Mouse (Mus musculus): ENCODE results near the gene Olfr1369-ps1. TPM values are rescaled to one million over a fixed set of nuclear protein-coding genes. Genes with fewer than 3 reads are reported as not detected.
A peak's percentile ranks its signal among the peaks of the same experiment; 100 is the strongest.

Gene Olfr1369-ps1
- total RNA-seq, 2 experiments from 2014 or later, result not detected

GRCm38 (mm10) chr13:21168371-21169011 is 57.2 kb downstream of the Olfr1369-ps1 start:
- DNase-seq (ENCODE audit: low spot score in 2 of 2), result peak in 1 of 2 experiments; percentile 35

Other genes with a start within 250 kb of the Olfr1369-ps1 start
- not detected for gene Olfr1370, start 36.5 kb upstream of the Olfr1369-ps1 start, total RNA-seq (2021)
- gene Olfr263, start 18.2 kb downstream of the Olfr1369-ps1 start, total RNA-seq (2021), result not detected
- not detected for gene Olfr1368, start 34.4 kb downstream of the Olfr1369-ps1 start, total RNA-seq (2021)
- gene Trim27, start 68.0 kb downstream of the Olfr1369-ps1 start, total RNA-seq (2021), result 10 to 100 TPM; 43.6 to 50.7 TPM
- not detected for gene Gpx5, start 181.2 kb downstream of the Olfr1369-ps1 start, total RNA-seq (2021)
- not detected for gene Gpx6, start 200.6 kb downstream of the Olfr1369-ps1 start, total RNA-seq (2021)
- gene Olfr1367, start 235.4 kb downstream of the Olfr1369-ps1 start, total RNA-seq (2021), result not detected